Mouse (Mus musculus) cerebellum, adult 8-10 months (tissue): ENCODE measurements around the gene Gm9573.

Experiments
- DNase-seq: peaks from one replicate; pipeline ENCODE4 v3.0.0; 2022

Gm9573 gene

DNA sequence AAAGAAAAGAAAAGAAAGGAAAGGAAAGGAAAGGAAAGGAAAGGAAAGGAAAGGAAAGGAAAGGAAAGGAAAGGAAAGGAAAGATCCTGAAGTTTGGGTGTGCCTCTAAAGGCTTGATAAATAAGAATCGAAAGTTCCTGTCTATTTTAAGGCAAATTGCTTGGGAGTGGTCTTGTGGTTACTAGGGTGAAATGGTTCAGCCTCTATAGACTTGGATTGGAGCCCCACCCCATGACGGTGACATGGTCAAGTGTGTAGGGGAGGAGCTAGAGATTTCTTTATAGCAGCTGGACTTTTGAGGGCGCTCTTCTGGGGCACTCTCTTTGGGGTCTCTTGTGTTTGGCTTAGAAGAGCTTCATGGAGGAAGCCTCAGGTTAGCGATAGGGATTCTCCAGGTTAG is 32.7 kb downstream of the Gm9573 start:
- no peak for DNase-seq

DNA sequence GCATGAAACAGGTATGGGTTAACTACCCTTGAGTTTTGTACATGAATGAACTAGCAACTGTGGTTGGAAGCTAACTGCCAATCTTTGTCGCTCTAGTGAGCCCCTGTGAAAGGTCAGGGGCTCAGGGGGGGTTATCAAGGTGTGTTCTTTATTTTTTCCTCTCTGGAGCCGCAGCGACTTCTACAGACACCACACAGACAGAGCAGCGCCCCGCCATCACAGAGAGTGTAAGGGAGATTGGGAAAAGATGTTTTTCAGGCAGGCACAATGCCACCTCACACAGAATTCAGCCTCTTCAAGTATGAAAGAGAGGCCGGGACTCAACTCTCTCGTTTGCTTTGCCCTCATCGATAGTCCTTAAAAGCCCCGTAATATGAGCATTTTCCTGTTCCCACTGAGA is 34.3 kb downstream of the Gm9573 start:
- DNase-seq, result no peak

DNA sequence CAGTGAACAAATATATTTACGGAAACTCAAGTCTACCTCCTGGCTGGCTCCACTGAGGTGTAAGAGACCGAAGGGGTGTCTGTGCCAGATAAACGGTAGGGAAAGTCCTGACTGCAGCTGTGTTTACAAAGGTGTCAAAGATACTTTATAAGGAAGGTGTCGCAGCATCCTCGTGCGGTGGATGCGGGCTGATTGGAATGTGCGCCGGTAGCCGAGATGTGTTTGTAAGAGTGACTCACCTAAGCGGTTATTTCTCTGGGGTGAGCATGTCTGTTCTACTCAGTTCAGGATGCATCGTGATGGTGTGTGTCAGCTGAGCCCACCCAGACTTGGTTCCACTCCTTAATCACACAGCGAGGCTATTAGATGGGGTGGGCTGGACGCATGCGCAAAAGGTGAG is 34.7 kb downstream of the Gm9573 start:
- no peak for DNase-seq

DNA sequence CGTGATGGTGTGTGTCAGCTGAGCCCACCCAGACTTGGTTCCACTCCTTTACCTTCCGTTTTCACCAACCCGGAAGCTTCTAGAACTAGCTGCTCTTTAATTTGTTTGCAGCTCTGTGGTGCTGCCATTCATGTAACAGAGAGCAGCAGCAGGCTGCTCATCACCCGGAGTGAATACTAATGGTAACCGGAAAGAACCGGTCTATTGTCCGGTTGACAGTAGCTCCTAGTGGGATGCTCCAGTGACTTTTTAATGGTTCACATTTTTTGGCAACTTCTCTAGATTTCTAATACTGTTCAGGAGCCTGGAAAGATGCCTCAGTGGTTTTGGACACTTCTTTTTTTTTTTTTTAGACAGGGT is 35.2 kb downstream of the Gm9573 start:
- DNase-seq, result no peak

DNA sequence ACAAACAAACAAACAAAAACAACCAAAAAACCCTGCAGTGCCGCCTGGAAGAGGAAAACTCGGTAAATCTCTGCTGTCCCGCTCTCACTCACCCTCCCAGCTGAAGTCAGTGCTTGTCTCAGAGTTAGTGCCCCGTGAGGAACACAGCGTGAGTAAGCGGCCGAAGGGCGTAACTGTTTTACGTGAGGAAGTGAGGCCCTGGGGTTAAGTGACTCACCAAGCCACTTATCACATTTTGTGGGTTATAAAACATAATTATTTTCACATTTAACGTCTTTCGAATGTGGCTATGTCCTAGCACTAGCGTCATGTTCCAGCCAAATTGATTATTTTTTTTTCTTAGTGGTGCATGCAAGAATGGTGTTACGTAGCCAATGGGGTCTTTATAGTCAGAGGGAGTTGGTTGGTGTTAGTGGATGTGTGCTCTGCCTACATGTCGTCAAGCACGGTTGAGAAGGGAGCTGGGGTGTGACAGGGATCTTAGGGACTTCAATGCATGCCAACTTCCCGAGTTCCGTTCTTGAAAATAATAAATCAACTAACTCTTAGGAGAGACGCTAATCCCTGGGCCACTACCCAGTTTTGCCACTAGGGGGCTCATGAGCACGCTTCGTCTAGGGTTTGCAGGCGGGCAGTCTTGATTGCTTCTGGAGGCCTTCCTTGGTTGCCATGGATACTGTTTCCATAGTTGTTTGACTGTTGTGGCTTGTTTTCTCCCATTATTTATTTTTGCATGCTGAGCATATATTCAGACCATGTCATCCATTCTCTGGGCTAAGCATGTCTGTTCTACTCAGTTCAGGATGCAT is 35.8 kb downstream of the Gm9573 start:
- peak; percentile 59 for DNase-seq

DNA sequence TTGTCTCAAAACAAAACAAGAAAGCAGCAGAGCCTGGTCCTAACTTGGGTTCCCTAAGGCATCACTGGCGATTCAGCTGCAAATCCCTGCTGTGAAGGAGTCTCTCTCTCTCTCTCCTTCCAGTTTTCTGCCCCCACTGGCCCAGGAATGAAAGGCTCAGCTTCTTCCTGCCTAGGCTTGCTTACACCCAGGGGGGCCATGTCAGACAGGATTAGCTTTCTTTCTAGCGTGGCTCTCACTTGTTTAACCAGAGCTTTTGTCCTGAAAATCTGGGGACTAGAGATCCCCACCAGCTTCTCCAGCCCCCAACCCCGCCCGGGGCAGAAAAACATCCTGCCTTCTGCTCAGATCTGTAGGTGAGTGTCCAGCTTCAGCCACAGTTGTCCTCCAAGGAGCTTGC is 38.0 kb downstream of the Gm9573 start:
- no peak for DNase-seq

DNA sequence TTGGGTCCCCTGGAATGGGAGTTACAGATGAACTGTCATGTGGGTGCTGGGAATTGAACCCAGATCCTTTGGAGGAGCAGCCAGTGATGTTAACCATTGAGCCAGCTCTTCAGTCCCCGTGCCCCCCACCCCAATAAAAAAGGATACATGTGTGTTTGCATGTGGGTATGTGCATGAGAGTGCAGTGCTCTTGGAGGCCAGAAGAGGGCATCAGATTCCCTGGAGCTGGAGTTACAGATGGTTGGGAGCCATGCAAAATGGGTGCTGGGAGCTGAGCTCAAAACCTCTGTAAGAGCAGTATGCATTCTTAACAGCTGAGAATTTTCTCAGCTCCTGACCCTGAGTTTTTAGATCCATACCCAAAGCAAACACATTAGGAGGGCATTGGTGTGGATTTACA is 39.1 kb downstream of the Gm9573 start:
- DNase-seq, result no peak

DNA sequence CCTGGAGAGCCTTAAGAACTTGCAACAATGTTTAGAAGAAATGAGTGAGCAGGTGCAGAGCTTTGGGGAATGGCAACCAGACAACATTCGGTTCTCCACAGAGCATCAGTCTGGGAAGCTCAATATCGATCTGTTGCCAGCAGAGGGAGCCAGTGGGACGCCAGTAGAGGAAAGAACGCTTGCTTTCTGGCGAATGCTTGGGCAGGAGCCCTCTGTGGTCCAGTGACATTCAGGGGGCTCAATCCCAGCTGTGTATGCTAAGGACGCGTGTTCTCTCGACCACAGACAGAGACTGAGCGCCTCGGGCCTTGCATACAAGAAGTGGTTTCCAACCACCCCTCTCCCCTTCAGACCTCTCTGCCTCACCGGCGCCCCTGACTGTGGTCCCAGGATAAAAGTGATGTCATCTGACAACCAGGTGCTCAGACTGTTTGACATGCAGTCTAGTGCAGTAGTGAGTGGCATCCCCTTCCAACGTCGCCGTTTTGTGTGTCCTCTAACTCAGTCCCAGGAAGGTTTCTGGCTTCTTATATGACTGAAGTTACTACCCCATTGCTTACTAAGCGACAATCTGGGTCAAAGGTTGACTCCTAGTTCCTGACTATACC is 42.0 kb downstream of the Gm9573 start:
- peak; percentile 72 for DNase-seq

DNA sequence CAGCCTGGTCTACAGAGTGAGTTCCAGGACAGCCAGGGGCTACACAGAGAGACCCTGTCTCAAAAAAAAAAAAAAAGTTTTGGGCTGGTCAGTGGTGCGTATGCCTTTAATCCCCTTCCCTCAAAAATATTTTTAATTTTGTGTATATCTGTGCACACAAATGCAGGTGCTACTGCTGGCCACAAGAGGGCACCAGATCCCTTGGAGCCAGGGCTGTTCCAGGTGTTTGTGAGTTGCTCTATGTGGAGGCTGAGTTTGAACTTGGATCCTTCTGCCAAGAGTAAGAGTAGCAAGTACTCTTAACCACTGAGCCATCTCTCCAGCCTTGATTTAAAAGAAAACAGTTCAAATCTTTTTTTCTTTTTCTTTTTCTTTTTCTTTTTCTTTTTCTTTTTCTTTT is 43.5 kb downstream of the Gm9573 start:
- no peak for DNase-seq

DNA sequence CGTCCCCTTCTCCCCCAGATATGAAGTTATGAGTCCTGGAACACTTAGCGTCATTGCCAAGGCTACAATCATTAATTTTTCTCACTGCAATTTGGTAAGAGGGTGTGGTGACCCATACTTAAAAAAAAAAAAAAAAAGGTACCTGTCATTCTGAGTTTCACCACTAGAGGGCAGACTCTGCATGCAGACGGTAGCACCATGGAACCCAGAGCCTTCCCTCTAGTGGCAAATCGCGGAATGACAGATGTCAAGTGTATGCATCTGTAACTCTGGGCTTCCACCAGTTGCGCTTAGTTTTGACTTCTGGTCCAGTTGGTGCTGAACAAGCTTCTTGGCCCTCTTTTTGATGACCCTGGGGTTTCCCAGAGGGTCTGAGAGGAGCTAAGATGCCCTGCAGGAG is 48.2 kb downstream of the Gm9573 start:
- peak; percentile 67 for DNase-seq

DNA sequence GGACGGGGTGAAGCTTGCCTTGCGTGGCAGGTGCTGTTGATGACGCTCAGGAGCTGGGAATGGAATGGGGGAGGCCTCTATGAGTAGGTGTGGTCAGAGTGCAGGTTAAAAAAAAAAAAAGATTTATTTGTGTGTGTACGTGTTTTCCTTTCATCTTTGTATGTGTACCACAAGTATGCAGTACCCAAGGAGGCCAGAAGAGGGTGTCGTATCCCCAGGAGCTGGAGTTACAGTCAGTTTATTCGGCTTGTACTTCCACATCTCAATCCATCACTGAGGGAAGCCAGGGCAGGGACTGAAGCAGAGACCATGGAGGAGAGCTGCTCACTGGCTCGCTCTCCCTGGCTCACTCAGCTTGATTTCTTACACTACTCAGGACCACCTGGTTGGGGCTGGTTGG is 55.0 kb downstream of the Gm9573 start:
- no peak for DNase-seq

DNA sequence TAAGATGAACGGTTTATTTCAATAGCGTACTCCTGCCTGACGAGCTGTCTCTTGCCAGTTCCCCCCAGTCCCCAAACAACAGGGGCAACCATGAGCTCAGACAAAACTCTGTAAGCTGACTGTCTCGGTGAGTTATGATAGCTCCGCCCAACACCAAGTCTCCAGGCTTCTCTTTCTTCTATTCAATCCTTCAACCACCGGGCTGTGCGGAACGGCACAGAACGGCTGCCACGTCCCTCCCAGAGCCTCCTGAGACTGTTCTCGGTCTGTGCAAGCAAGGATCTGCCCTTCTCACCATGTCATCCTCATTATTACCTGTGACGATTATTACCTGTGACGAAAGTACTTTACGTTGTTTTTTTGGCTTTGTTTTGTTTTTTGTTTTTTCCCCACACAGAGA is 55.6 kb downstream of the Gm9573 start:
- no peak for DNase-seq

DNA sequence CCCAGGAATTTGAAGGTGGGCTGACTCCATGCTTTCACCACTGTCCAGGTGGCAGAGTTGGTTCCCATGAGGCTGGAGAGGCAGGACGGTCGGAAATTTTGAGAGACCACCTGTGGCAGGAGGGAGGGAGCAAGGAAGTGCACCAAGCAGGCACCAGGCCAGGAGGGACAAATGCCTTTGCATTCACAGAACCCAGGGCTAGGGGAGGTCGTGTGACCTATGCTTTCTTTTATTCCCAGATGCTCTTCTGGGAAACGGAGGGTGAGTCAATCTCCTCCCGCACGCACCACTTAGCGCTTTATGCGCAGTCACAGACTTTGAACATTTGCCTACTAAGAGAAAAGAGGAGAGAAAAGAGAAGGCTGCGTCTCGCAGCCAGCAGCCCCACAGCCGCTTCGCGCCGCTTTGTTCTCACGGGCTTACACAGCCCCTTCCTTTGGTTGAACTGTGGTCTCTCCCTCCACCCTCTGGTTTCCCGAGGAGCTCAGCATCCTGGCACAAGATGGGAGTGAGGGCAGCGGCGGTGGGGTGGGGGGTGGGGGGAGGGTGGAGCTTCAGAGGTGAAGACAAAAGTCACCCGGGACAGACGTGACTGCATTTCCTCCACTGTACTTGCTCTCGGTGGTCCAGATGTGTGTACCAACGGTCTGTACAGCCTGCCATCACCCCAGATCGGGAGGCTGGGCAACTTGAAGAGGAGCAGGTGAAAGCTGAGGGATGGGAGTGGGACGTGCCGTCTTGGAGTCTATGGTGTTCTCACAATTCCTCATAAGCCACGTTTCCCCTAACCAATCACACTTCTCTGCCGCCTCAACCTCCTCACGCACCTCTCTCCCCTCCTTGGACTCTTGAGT is 57.1 kb downstream of the Gm9573 start:
- no peak for DNase-seq
